Comparison of ENCODE assay signal across 8 mouse cellular contexts in the genomic region with DNA sequence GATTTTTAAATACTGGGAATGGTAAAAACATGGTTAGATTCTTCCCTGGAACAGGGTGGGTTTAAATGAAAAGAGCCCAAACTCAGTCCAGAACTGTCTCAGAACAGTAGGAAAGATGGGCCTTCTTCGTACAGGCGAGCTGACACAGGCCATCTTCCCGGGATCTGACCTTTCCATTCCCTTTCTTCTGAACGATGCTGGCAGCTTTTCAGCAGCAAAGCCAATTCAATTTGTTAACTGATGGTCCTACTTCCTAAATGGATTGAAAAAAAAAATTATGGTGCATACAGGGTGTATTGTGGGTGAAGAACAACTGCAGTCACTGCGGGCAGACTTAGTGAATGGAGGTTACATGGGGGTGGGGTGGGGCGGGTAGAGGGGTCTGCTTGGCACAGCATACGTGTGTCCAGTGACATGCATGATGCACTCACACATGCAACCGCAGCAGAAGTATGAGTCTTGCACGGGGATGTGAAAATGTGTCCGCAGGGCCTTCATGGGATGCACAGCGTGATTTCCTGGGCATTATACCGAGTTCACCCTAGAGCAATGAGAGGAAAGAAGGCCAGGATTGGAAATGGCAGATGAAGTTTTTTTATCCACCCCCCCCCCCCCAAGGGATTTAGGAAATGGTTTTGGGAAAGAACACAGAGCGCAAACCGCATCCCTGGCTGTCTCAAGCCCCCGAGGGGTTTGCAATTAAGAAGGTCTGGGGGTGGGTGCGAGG. TPM values are rescaled to one million over a fixed set of nuclear protein-coding genes. Genes with fewer than 3 reads are reported as not detected.
DNase-seq lines count a peak whose midpoint lies in the region; ATAC-seq and TF ChIP-seq lines count a peak whose summit lies in the region.

No protein-coding gene starts in this region.

- peak overlapping the region; percentile 58 for H3K4me3 ChIP-seq in lung, embryonic 14.5 days (ENCODE audit: low read depth, low read length)
- H3K4me3 ChIP-seq in embryonic facial prominence, embryonic 14.5 days (ENCODE audit: low read depth, low read length): peak overlapping the region; percentile 63
- H3K4me3 ChIP-seq in intestine, embryonic 14.5 days (ENCODE audit: low read depth, low read length): peak overlapping the region; percentile 61
- H3K4me3 ChIP-seq in neural tube, embryonic 13.5 days: peak overlapping the region; percentile 79

- no peaks in the 10 kb centered on the region for H3K9me3 ChIP-seq in lung, embryonic 14.5 days (ENCODE audit: low read depth, low read length)
- H3K9me3 ChIP-seq in embryonic facial prominence, embryonic 14.5 days (ENCODE audit: control insufficient read depth, low read length): no peaks in the 10 kb centered on the region
- no peaks in the 10 kb centered on the region for H3K9me3 ChIP-seq in intestine, embryonic 14.5 days (ENCODE audit: control insufficient read depth, low read length)
- H3K9me3 ChIP-seq in neural tube, embryonic 13.5 days: no peaks in the 10 kb centered on the region

- peak overlapping the region; percentile 55 for H3K9ac ChIP-seq in lung, embryonic 14.5 days
- peak overlapping the region; percentile 69 for H3K9ac ChIP-seq in embryonic facial prominence, embryonic 14.5 days (ENCODE audit: low read depth, low read length)
- H3K9ac ChIP-seq in intestine, embryonic 14.5 days (ENCODE audit: low read length): peak overlapping the region; percentile 58
- peak overlapping the region; percentile 82 for H3K9ac ChIP-seq in neural tube, embryonic 13.5 days

- no peak for DNase-seq in lung, embryonic 14.5 days
- DNase-seq in lung, postnatal 14 days: no peak
- no peak for DNase-seq in embryonic facial prominence, embryonic 14.5 days (ENCODE audit: low spot score)
- no peak for DNase-seq in intestine, embryonic 14.5 days (ENCODE audit: low spot score)
- DNase-seq in urinary bladder, postnatal 25 days (ENCODE audit: low spot score): no peak
- no peak for DNase-seq in layer of hippocampus, postnatal 25 days (ENCODE audit: extremely low spot score in 1 of 2, low spot score in 1 of 2)
- DNase-seq in right cerebral cortex, postnatal 4 days: no peak

- H3K4me2 ChIP-seq in lung, embryonic 14.5 days: peak overlapping the region; percentile 93
- peak overlapping the region; percentile 65 for H3K4me2 ChIP-seq in embryonic facial prominence, embryonic 14.5 days (ENCODE audit: low read depth, low read length)
- H3K4me2 ChIP-seq in intestine, embryonic 14.5 days (ENCODE audit: low read length): peak overlapping the region; percentile 59
- peak overlapping the region; percentile 88 for H3K4me2 ChIP-seq in neural tube, embryonic 13.5 days

- no peaks in the 10 kb centered on the region for H3K36me3 ChIP-seq in lung, embryonic 14.5 days (ENCODE audit: insufficient read depth)
- H3K36me3 ChIP-seq in embryonic facial prominence, embryonic 14.5 days (ENCODE audit: control insufficient read depth, insufficient read depth, low read length): no peaks in the 10 kb centered on the region
- no peaks in the 10 kb centered on the region for H3K36me3 ChIP-seq in intestine, embryonic 14.5 days (ENCODE audit: control insufficient read depth, insufficient read depth, low read length)
- no peaks in the 10 kb centered on the region for H3K36me3 ChIP-seq in neural tube, embryonic 13.5 days

- TF ChIP-seq CTCF in lung, embryonic 14.5 days (IDR thresholded peaks at IDR 0.05; ENCODE audit: low read depth): no peak

- H3K27me3 ChIP-seq in lung, embryonic 14.5 days (ENCODE audit: insufficient read depth, low read length): no peaks in the 10 kb centered on the region
- H3K27me3 ChIP-seq in embryonic facial prominence, embryonic 14.5 days (replicated peaks; ENCODE audit: control insufficient read depth, insufficient read depth, low read length): no peaks in the 10 kb centered on the region
- H3K27me3 ChIP-seq in intestine, embryonic 14.5 days (replicated peaks; ENCODE audit: control insufficient read depth, insufficient read depth, low read length): no peaks in the 10 kb centered on the region
- no peaks in the 10 kb centered on the region for H3K27me3 ChIP-seq in neural tube, embryonic 13.5 days

- ATAC-seq in lung, embryonic 14.5 days (ENCODE audit: insufficient read depth): peak; percentile 32; the same call in 1 of the 2 replicates
- ATAC-seq in embryonic facial prominence, embryonic 14.5 days (ENCODE audit: low read depth): peak; percentile 4; the same call in 1 of the 2 replicates
- ATAC-seq in intestine, embryonic 14.5 days (replicated peaks; ENCODE audit: low FRiP score, low TSS enrichment, low read depth): peak; percentile 30
- peak; percentile 32 for ATAC-seq in neural tube, embryonic 13.5 days (ENCODE audit: low read depth)

- no peaks in the 10 kb centered on the region for H3K4me1 ChIP-seq in lung, embryonic 14.5 days (ENCODE audit: insufficient read depth)
- H3K4me1 ChIP-seq in embryonic facial prominence, embryonic 14.5 days (ENCODE audit: control insufficient read depth, insufficient read depth, low read length): peaks cover 12% of the 10 kb centered on the region; the same call in 1 of the 2 replicates
- peaks cover 7% of the 10 kb centered on the region for H3K4me1 ChIP-seq in intestine, embryonic 14.5 days (replicated peaks; ENCODE audit: control insufficient read depth, insufficient read depth, low read length)
- H3K4me1 ChIP-seq in neural tube, embryonic 13.5 days (replicated peaks): peaks cover 26% of the 10 kb centered on the region

- WGBS in lung, embryonic 14.5 days: 25% methylated on average over 16 of the region's 16 CpGs
- 21% methylated on average over 15 of the region's 16 CpGs for WGBS in embryonic facial prominence, embryonic 14.5 days
- WGBS in intestine, embryonic 14.5 days: 23% methylated on average over 16 of the region's 16 CpGs
- WGBS in neural tube, embryonic 13.5 days: 18% methylated on average over 16 of the region's 16 CpGs

- H3K27ac ChIP-seq in lung, embryonic 14.5 days (ENCODE audit: low read depth): peak overlapping the region; percentile 20; the same call in 1 of the 2 replicates
- H3K27ac ChIP-seq in embryonic facial prominence, embryonic 14.5 days (replicated peaks; ENCODE audit: low read depth, low read length): peak overlapping the region; percentile 74; the same call in 1 of the 2 replicates
- H3K27ac ChIP-seq in intestine, embryonic 14.5 days (ENCODE audit: low read depth): peak overlapping the region; percentile 69
- peak overlapping the region; percentile 85 for H3K27ac ChIP-seq in neural tube, embryonic 13.5 days (replicated peaks)

RNA-seq across cellular contexts. Expression of gene Paqr8, which starts 0.6 kb away (rescaled TPM):
- 4.8 and 5.4 TPM in 2 replicates for polyA plus RNA-seq in lung, embryonic 14.5 days (2014; fragmentation: Nextera tagmentation; extraction: Ambion mirVana)
- 6.1 and 7.2 TPM in 2 replicates for polyA plus RNA-seq in embryonic facial prominence, embryonic 14.5 days (2014; fragmentation: Nextera tagmentation; extraction: Ambion mirVana)
- polyA plus RNA-seq in intestine, embryonic 14.5 days (2014; fragmentation: Nextera tagmentation; extraction: Ambion mirVana): 10.0 and 10.1 TPM in 2 replicates
- 18.1 and 18.5 TPM in 2 replicates for polyA plus RNA-seq in neural tube, embryonic 13.5 days (2015; fragmentation: Nextera tagmentation; extraction: Ambion mirVana)
- total RNA-seq in layer of hippocampus, postnatal 25 days (2021): 100 to 1,000 TPM; 110 to 153 TPM

Comparison
In these comparisons a context has a peak if more than half of its experiments do, and no peak if none do; other contexts are left out.
1. H3K27ac ChIP-seq: peak in every context shown above with its lines; median percentile 85 in neural tube, embryonic 13.5 days; 74 in embryonic facial prominence, embryonic 14.5 days; 69 in intestine, embryonic 14.5 days; 20 in lung, embryonic 14.5 days.